Mouse (Mus musculus) kidney, adult 8-10 months (tissue): Measurements from ENCODE around the gene Aldh3b3.
"Not testable (repeated sequence)": the region's sequence is repeated elsewhere in the genome, so short reads cannot be mapped to it uniquely, and the experiment has no call there.

ENCODE experiments used
- DNase-seq, 2 experiments: peaks; one replicate each; pipeline ENCODE4 v3.0.0; 2022

Aldh3b3 gene

GRCm38 (mm10) chr19:3935896-3936850, 22.3 kb upstream of the Aldh3b3 start:
- peak; percentile 58 to 72 for DNase-seq

- no peak for DNase-seq
Observed at GRCm38 (mm10) chr19:3942315-3942714, 16.1 kb upstream of the Aldh3b3 start.

DNA sequence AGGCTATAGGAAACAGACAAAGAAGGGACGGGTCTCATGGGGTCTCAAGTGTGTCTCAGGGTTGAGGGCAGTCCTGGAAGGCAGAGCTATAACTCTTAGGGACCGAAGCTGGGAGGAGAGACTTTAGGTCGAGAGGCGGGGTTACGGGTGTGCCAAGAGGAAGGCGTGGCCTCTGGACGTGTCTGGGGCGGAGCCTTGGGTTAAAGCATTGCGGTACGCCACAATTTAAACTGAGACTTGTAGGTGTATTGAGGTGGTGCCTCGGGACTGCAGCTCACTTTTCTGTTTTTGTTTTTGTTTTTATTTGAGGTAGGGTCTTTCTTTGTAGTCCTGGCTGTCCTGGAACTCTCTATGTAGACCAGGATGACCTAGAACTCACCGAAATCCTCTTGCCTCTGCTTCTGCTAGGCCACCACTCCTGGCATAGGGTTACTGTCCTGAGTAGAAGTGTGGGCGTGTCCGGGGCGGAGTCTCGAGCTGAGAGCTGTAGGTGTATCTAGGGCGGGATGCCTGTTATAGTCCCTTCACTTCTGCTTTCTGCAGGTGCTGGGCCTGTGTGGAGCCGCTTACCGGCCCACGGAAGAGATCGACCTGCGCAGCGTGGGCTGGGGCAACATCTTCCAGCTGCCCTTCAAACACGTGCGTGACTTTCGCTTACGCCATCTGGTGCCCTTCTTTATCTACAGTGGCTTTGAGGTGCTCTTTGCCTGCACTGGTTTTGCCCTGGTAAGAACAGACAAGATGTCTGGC, 15.3 kb upstream of the Aldh3b3 start:
- DNase-seq: peak in 1 of 2 experiments; percentile 54

DNA sequence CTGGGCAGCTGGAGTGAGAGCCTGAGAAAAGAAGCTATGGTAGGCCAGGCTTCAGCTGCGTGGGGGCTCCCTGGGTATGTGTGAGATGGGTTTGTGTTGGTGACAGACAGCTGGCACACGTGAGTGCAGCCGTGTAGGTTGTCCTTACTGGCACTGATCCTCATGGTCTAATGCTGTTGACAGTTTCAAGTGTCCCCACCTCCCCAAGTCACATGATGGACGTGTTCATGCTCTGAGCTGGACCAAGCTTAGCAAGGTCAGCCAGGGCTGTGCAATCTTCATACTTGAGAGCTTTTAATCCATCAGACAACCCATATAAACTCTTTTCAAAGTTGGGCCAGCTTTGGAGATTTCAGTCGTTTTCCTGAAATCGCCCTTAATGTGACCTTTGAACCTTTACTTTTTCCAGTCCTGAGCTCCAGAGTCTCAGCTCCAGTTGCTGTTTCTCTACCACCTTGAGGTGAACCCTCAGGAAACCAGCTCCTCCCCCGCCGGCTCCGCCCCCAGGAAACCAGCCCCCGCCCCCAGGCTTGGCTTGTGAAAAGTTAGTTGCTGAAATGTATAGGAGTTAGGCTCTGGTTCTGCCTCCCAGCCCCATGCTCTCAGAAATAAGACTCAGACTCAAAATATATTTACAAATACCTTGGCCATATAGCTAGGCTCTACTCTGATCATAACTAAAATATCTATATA, 12.4 kb upstream of the Aldh3b3 start:
- peak in 1 of 2 experiments; percentile 77 for DNase-seq

DNA sequence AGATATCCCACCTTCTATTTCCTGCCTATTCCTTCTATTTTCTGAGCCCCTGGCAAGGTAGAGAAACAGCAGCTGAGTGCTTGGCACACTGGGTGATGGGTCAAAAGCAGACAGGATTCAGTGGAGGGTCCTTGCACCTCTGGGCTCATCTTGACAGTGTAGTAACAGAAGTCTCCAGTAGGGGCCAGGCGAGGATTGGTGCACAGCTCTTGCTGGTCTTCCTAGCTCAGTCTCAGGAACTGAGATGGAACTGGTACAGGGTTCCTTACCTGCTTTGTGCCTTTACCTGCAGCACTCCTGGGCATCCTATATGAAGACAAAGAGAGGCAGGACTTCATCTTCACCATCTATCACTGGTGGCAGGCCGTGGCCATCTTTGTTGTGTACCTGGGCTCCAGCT, 11.7 kb upstream of the Aldh3b3 start:
- peak; percentile 73 to 88 for DNase-seq

- no peak for DNase-seq
Observed at GRCm38 (mm10) chr19:3947813-3948212, 10.6 kb upstream of the Aldh3b3 start.

- peak; percentile 46 to 54 for DNase-seq
Observed at GRCm38 (mm10) chr19:3948546-3948945, 9.9 kb upstream of the Aldh3b3 start.

DNA sequence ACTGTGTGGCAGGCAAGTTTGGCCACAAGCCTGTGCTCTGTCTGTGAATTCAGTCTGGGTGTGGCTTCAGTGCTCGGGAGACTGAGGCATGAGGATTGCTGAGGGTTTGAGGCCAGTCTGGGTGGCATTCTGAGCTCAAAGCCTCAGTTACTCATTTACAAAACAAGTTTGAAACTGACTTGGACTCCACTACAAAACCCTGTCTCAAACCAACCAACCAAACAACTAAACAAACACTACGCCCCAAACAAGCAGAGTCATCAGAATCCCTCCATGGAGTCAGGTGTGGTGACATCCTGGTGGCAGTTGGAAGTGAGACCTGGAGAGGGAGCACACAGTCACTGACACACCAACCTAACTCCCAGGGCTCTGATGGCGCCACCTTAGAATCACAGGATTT, 8.1 kb upstream of the Aldh3b3 start:
- peak; percentile 53 to 62 for DNase-seq

GRCm38 (mm10) chr19:3951461-3951860, 7.0 kb upstream of the Aldh3b3 start:
- no peak for DNase-seq

DNA sequence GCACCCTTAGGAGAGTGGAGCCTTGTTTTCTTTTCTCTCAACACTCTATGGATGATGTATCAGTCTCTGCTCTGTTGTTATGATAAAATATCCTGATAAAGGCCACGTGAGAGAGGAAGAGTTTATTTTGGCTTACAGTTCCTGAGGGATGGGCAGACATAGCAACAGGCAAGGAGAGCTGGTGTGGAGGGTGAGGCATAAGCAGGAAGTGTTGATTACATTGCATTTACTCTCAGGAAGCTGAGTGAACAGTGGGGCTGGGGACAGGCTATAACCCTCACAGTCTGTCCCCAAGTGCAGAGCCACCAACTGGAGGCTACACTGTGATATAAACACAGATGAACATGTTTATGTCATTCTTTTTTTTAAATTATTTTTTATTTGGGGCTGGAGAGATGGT, 6.3 kb upstream of the Aldh3b3 start:
- no peak for DNase-seq

DNA sequence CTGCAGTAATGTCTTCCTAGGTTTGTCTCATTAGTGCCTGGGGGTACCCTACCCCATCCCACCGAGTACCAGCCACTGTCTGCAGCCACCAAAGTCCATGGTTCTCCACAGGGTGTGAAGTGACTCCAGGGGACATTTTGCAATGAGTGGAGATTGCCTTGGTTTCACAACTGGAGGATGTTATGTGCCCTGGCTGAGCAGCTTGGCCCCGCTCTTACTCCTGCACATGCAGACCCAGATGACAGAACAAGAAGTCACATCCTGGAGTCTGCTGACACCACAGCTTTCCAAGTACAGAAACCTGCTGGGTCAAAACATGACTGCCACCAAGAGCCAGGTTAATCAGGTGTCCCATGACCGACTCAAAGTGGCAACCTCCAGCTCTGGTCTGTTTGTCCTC, 3.4 kb upstream of the Aldh3b3 start:
- no peak for DNase-seq

GRCm38 (mm10) chr19:3955804-3956203, 2.6 kb upstream of the Aldh3b3 start:
- no peak for DNase-seq

- peak in 1 of 2 experiments; percentile 57 for DNase-seq
Observed at GRCm38 (mm10) chr19:3957296-3958036, 979 bp upstream of the Aldh3b3 start.

- DNase-seq: peak; percentile 64 to 75
Observed at GRCm38 (mm10) chr19:3959030-3959429, 585 bp downstream of the Aldh3b3 start.

- no peak for DNase-seq
Observed at GRCm38 (mm10) chr19:3960211-3960610, 1.8 kb downstream of the Aldh3b3 start.

DNA sequence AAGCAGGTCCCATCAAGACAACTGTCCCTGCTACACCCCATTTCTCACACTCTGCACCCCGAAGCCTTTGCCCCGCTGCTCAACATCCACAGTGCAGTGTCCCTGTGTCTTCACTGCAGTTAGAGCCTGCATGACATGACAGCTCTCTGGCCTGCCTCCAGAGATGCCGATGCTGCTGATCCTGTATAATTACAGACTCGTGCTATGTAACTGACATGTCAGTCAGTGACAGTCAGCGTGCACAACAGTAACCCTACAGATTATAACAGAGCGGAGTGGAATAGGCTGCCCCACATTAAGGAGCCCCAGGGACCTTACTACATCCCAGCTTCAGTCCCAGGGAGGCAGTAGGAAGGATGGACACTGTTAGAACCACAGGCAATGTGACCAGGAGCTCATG, 3.4 kb downstream of the Aldh3b3 start:
- not testable (repeated sequence) for DNase-seq

DNA sequence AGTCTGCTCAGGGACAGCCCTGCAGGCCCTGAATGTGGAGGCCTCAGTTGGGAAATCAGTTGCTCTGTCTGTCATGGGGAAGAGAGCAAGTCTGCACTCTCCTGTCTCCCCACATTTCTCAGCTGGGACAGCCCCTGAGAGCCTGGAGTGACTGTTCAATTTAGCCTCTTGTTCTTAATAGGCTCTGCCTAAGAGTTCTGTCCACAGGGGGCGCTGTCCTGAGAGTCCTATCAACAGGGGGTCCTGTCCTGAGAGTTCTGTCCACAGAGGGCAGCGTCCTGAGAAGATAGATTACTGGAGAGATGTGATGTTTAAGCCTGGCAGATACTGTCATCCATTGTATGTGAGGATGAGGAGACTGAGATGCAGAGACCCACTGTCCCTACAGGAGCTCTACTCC, 4.0 kb downstream of the Aldh3b3 start:
- DNase-seq: peak in 1 of 2 experiments; percentile 25

DNA sequence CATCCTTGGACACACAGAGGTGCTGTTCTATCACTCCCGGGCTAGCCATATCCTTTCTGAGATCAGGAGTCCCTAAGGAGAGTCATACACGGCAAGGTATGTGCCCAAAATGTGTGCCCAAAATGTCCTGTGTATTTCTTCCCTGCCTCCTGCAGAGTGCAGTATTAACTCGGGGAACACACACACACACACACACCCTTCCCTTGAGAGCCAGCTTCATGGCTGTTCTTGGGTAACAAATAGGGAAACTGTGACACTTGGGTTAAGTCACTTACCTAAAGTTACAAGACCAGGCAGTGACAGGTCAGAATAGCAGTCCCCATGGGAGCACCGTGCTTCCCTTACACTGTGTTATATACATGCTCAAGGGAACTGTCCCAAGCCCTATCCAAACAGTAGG, 5.6 kb downstream of the Aldh3b3 start:
- DNase-seq: no peak

GRCm38 (mm10) chr19:3966330-3967075, 8.1 kb downstream of the Aldh3b3 start:
- DNase-seq: no peak

GRCm38 (mm10) chr19:3967258-3967657, 8.8 kb downstream of the Aldh3b3 start:
- no peak for DNase-seq

DNA sequence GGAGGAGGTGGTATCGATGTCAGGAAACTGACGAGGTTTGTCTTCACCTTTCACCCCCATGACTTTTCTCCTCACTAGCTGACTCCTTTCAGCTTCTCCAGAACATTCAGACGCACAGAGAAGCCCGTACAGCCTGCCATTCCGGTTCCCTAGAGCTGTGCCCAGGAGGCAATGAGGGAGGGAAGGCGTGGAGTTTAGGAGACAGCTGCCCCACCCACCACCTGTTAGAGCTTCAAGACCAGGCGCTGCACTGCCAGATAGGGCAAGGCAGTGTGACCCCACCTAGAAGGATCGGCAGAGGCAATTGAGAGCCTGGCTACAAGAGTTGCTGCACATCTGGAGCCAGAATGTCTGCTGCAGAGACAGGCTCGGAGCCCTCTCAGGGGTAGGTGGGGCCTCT, 13.8 kb downstream of the Aldh3b3 start, which contains the start of gene Aldh3b2:
TSS of gene Aldh3b2 (plus strand) at position 100 of the 400 bp plus-strand sequence.
- no peak for DNase-seq

- DNase-seq: not testable (repeated sequence)
Observed at GRCm38 (mm10) chr19:3974608-3975007, 16.2 kb downstream of the Aldh3b3 start.
